Mouse (Mus musculus) right cerebral cortex, adult 18-20 months (tissue): Measurements from ENCODE around the gene Rtbdn.

ENCODE experiments used
- DNase-seq: peaks from one replicate; pipeline ENCODE4 v3.0.0; 2022; ENCODE audit warnings: mixed read lengths

Rtbdn gene

GRCm38 (mm10) chr8:84981644-84982498 lies 35.1 kb downstream of the Rtbdn start:
- DNase-seq: no peak

GRCm38 (mm10) chr8:84982499-84983011 lies 35.8 kb downstream of the Rtbdn start:
- no peak for DNase-seq

GRCm38 (mm10) chr8:84984294-84985048 lies 37.7 kb downstream of the Rtbdn start:
- no peak for DNase-seq

GRCm38 (mm10) chr8:84985049-84985683 lies 38.4 kb downstream of the Rtbdn start:
- DNase-seq: no peak

GRCm38 (mm10) chr8:84985684-84986378 lies 39.0 kb downstream of the Rtbdn start:
- peak; percentile 98 for DNase-seq

- DNase-seq: no peak
Measured at GRCm38 (mm10) chr8:84986379-84986945, 39.7 kb downstream of the Rtbdn start.

- DNase-seq: no peak
Measured at GRCm38 (mm10) chr8:84987388-84987787, 40.6 kb downstream of the Rtbdn start.

- DNase-seq: no peak
Measured at GRCm38 (mm10) chr8:84987903-84988302, 41.1 kb downstream of the Rtbdn start.

GRCm38 (mm10) chr8:84989311-84989731 lies 42.5 kb downstream of the Rtbdn start:
- DNase-seq: no peak

- peak; percentile 90 for DNase-seq
Measured at GRCm38 (mm10) chr8:84989810-84990209, 43.0 kb downstream of the Rtbdn start.

GRCm38 (mm10) chr8:84990349-84990748 lies 43.6 kb downstream of the Rtbdn start, which contains the start of gene Hook2:
Gene Hook2 (plus strand): TSS chr8:84990603.
- peak; percentile 96 for DNase-seq

- DNase-seq: no peak
Measured at GRCm38 (mm10) chr8:84990836-84991235, 44.0 kb downstream of the Rtbdn start.

GRCm38 (mm10) chr8:84994375-84994774 lies 47.6 kb downstream of the Rtbdn start:
- no peak for DNase-seq

GRCm38 (mm10) chr8:84995680-84996079 lies 48.9 kb downstream of the Rtbdn start:
- no peak for DNase-seq

- DNase-seq: no peak
Measured at GRCm38 (mm10) chr8:84996978-84997377, 50.2 kb downstream of the Rtbdn start.

GRCm38 (mm10) chr8:84997649-84998295 lies 51.0 kb downstream of the Rtbdn start:
- DNase-seq: peak; percentile 93
